Mouse (Mus musculus): ENCODE measurements at regions not wholly inside any gene's neighbourhood (a gene's known extent, or its start where the extent isn't known, plus 50 kb on each side); places are given as distances from the start of the nearest gene placed in this dataset.
"Not testable (repeated sequence)": the region's sequence is repeated elsewhere in the genome, so short reads cannot be mapped to it uniquely, and the experiment has no call there.

GRCm38 (mm10) chr8:20122067-20122925 lies 219.1 kb downstream of the Gm31371 start:
- peak; percentile 100 for DNase-seq

- DNase-seq = not testable (repeated sequence)
Measured at GRCm38 (mm10) chr8:20123545-20123944, 220.4 kb downstream of the Gm31371 start.

DNA sequence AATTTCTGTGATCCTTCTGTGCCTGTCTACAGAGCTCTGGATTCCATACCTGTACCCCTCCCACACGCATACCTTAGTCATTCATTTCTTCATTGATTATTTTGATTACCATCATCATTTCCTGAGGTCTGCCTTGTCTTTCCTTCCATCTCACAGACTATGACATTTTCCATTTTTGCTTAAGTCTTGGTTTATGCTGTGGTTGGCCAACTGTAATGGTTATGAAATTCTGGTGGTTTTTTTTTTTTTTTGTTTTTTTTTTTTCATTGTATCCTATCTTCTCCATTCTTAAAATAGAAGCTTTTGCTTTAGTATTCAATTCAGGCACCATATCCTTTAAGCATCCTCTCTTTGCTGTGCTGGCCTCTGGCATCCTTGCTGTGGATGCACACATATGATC lies 227.4 kb downstream of the Gm15319 start:
- not testable (repeated sequence) for DNase-seq

GRCm38 (mm10) chr8:20145436-20145835 lies 217.6 kb downstream of the Gm15319 start:
- DNase-seq = not testable (repeated sequence)

DNA sequence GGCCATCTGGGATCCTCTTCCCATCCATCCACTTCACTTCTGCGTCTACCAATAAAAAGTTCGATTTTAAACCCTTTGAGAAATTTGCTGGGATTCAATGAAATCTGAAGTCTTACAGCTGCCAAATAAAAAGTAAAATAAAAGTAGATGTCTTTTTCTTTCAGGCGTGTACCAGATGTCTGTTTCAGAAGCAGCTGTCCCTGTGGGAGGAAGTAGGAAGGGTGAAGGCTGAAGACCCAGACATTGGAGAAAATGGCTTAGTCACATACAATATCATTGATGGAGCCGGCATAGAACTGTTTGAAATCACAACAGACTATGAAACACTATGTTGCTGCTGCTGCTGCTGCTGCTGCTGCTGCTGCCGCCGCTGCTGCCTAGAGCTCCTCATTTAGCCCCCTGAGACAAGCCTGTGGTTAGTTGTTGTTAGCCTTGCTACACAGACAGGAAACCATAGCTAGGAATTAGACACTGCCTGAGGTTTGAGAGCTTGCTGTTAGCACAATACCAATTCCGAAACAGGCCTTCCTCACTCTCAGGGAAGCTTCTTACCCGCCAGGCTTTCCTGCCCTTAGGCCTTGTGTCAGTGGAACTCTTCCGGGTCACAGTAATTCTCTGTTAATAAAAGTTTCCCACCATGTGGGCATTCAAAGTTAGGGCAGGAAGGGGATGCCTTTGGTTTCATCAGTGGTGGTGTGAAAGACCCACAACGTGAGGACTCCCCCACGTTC lies 211.5 kb downstream of the Gm15319 start:
- not testable (repeated sequence) for DNase-seq

- not testable (repeated sequence) for DNase-seq
Measured at GRCm38 (mm10) chr8:20154091-20154490, 208.9 kb downstream of the Gm15319 start.

All from adrenal gland, postnatal 10 days (tissue).